Mouse (Mus musculus): ENCODE data around the gene Ppm1d. TPM values are rescaled to one million over a fixed set of nuclear protein-coding genes. Genes with fewer than 3 reads are reported as not detected.

The Ppm1d gene
- polyA plus RNA-seq, 1 experiment from 2014 or later: 25.1 TPM

DNA sequence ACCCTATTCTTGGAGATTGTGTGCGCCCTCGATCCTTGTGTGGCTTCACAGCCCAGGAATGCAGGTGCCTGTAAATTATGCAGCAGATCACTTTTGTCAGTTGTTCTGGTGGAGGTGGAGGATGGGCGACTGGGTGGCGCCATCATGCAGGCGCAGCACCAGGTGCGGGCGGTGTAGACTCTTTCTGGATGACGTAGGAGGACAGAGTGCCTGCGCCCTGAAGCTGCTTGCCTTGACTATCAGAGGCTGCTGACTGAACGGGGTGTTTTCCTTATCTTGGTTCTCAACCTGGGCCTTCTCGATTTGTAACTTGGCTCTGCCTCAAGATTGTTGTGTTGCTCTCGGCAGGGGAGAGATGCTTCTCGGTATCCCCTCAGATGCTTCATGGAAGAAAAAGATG, 13.1 kb upstream of the Ppm1d start:
- Histone ChIP-seq H3K4me2 (ENCODE audit: low read length) (no peak overlapping the region), H3K27me3 (replicated peaks; ENCODE audit: control insufficient read depth, insufficient read depth, low read length) (no peaks in the 10 kb centered on the region), H3K9me3 (replicated peaks; ENCODE audit: control insufficient read depth, low read length) (no peaks in the 10 kb centered on the region), H3K4me1 (ENCODE audit: control insufficient read depth, insufficient read depth, low read length) (no peaks in the 10 kb centered on the region), H3K4me3 (ENCODE audit: low read depth, low read length) (no peak overlapping the region), H3K9ac (ENCODE audit: low read length) (no peak overlapping the region), H3K36me3 (ENCODE audit: control insufficient read depth, insufficient read depth, low read length) (no peaks in the 10 kb centered on the region), H3K27ac (ENCODE audit: low read depth, low read length) (no peak overlapping the region)
- DNase-seq (ENCODE audit: low spot score) (no peak), ATAC-seq (no peak)
- WGBS: 83% methylated on average over 13 of the region's 13 CpGs

DNA sequence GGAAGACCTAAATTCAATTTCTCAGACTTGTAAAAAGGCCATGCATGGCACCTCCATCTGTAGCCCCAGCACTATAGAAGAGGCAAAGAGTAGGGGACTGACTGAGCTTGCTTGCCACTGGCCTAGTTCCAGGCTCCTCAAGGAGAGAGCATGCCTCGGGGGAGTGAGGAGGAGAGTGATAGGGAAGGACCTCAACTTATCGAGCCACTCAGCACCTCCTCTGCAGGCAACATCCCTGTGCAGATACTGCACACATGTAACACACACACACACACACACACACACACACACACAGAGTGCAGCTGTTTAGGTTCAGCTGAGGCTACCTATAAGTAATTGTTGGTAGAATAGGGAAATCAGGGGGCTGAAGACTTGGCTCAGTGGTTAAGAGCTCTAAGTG, 11.2 kb upstream of the Ppm1d start:
- DNase-seq (ENCODE audit: low spot score) (no peak), ATAC-seq (no peak)
- H3K4me2 ChIP-seq (ENCODE audit: low read length): no peak overlapping the region
- H3K9me3 ChIP-seq (replicated peaks; ENCODE audit: control insufficient read depth, low read length): no peaks in the 10 kb centered on the region
- 87% methylated on average over 2 of the region's 2 CpGs for WGBS
- no peaks in the 10 kb centered on the region for H3K36me3 ChIP-seq (ENCODE audit: control insufficient read depth, insufficient read depth, low read length)
- no peak overlapping the region for H3K4me3 ChIP-seq (ENCODE audit: low read depth, low read length)
- no peak overlapping the region for H3K9ac ChIP-seq (ENCODE audit: low read length)
- H3K27me3 ChIP-seq (replicated peaks; ENCODE audit: control insufficient read depth, insufficient read depth, low read length): no peaks in the 10 kb centered on the region
- no peak overlapping the region for H3K27ac ChIP-seq (ENCODE audit: low read depth, low read length)
- no peaks in the 10 kb centered on the region for H3K4me1 ChIP-seq (ENCODE audit: control insufficient read depth, insufficient read depth, low read length)

- WGBS: 93% methylated on average over 3 of the region's 3 CpGs
- no peak for DNase-seq (ENCODE audit: low spot score)
- Histone ChIP-seq H3K4me2 (ENCODE audit: low read length) (no peak overlapping the region), H3K4me1 (ENCODE audit: control insufficient read depth, insufficient read depth, low read length) (no peaks in the 10 kb centered on the region), H3K27me3 (replicated peaks; ENCODE audit: control insufficient read depth, insufficient read depth, low read length) (no peaks in the 10 kb centered on the region), H3K9ac (ENCODE audit: low read length) (no peak overlapping the region), H3K36me3 (ENCODE audit: control insufficient read depth, insufficient read depth, low read length) (no peaks in the 10 kb centered on the region), H3K9me3 (replicated peaks; ENCODE audit: control insufficient read depth, low read length) (no peaks in the 10 kb centered on the region), H3K4me3 (ENCODE audit: low read depth, low read length) (no peak overlapping the region), H3K27ac (ENCODE audit: low read depth, low read length) (no peak overlapping the region)
- no peak for ATAC-seq
These were observed 9.9 kb upstream of the Ppm1d start for GRCm38 (mm10) chr11:85301161-85301560.

GRCm38 (mm10) chr11:85301836-85302235, 9.2 kb upstream of the Ppm1d start:
- Histone ChIP-seq H3K27ac (ENCODE audit: low read depth, low read length) (no peak overlapping the region), H3K4me1 (ENCODE audit: control insufficient read depth, insufficient read depth, low read length) (no peaks in the 10 kb centered on the region), H3K4me2 (ENCODE audit: low read length) (no peak overlapping the region), H3K9ac (ENCODE audit: low read length) (no peak overlapping the region), H3K27me3 (replicated peaks; ENCODE audit: control insufficient read depth, insufficient read depth, low read length) (no peaks in the 10 kb centered on the region), H3K9me3 (replicated peaks; ENCODE audit: control insufficient read depth, low read length) (no peaks in the 10 kb centered on the region), H3K4me3 (ENCODE audit: low read depth, low read length) (no peak overlapping the region), H3K36me3 (ENCODE audit: control insufficient read depth, insufficient read depth, low read length) (no peaks in the 10 kb centered on the region)
- DNase-seq (ENCODE audit: low spot score): no peak
- 80% methylated on average over 2 of the region's 2 CpGs for WGBS
- no peak for ATAC-seq

GRCm38 (mm10) chr11:85306577-85307260, 4.3 kb upstream of the Ppm1d start:
- no peak overlapping the region for H3K4me2 ChIP-seq (ENCODE audit: low read length)
- no peaks in the 10 kb centered on the region for H3K27me3 ChIP-seq (replicated peaks; ENCODE audit: control insufficient read depth, insufficient read depth, low read length)
- H3K36me3 ChIP-seq (ENCODE audit: control insufficient read depth, insufficient read depth, low read length): no peaks in the 10 kb centered on the region
- H3K4me3 ChIP-seq (ENCODE audit: low read depth, low read length): no peak overlapping the region
- DNase-seq (ENCODE audit: low spot score) (no peak), ATAC-seq (no peak)
- H3K4me1 ChIP-seq (ENCODE audit: control insufficient read depth, insufficient read depth, low read length): no peaks in the 10 kb centered on the region
- no peaks in the 10 kb centered on the region for H3K9me3 ChIP-seq (replicated peaks; ENCODE audit: control insufficient read depth, low read length)
- WGBS: 70% methylated on average over 4 of the region's 4 CpGs
- no peak overlapping the region for H3K27ac ChIP-seq (ENCODE audit: low read depth, low read length)
- no peak overlapping the region for H3K9ac ChIP-seq (ENCODE audit: low read length)

- Histone ChIP-seq H3K36me3 (ENCODE audit: control insufficient read depth, insufficient read depth, low read length) (no peaks in the 10 kb centered on the region), H3K4me2 (ENCODE audit: low read length) (no peak overlapping the region), H3K9ac (ENCODE audit: low read length) (no peak overlapping the region), H3K27me3 (replicated peaks; ENCODE audit: control insufficient read depth, insufficient read depth, low read length) (no peaks in the 10 kb centered on the region), H3K4me1 (ENCODE audit: control insufficient read depth, insufficient read depth, low read length) (peaks cover 7% of the 10 kb centered on the region), H3K4me3 (ENCODE audit: low read depth, low read length) (no peak overlapping the region), H3K9me3 (replicated peaks; ENCODE audit: control insufficient read depth, low read length) (no peaks in the 10 kb centered on the region), H3K27ac (ENCODE audit: low read depth, low read length) (no peak overlapping the region)
- ATAC-seq (no peak), DNase-seq (ENCODE audit: low spot score) (no peak)
- WGBS: 84% methylated on average over 2 of the region's 2 CpGs
These were observed 2.2 kb upstream of the Ppm1d start for GRCm38 (mm10) chr11:85308799-85309198.

GRCm38 (mm10) chr11:85310407-85310712, 684 bp upstream of the Ppm1d start:
- Histone ChIP-seq H3K9ac (ENCODE audit: low read length) (peak overlapping the region; percentile 65), H3K27ac (ENCODE audit: low read depth, low read length) (0 out of 2 replicates have a peak overlapping the region, but pooled peaks have one; percentile 56), H3K36me3 (ENCODE audit: control insufficient read depth, insufficient read depth, low read length) (peaks cover 8% of the 10 kb centered on the region; the same call in 1 of the 2 replicates), H3K9me3 (replicated peaks; ENCODE audit: control insufficient read depth, low read length) (no peaks in the 10 kb centered on the region), H3K4me3 (ENCODE audit: low read depth, low read length) (peak overlapping the region; percentile 97), H3K4me2 (ENCODE audit: low read length) (peak overlapping the region; percentile 98), H3K4me1 (ENCODE audit: control insufficient read depth, insufficient read depth, low read length) (peaks cover 8% of the 10 kb centered on the region), H3K27me3 (replicated peaks; ENCODE audit: control insufficient read depth, insufficient read depth, low read length) (no peaks in the 10 kb centered on the region)
- no peak for DNase-seq (ENCODE audit: low spot score)
- 2% methylated on average over 15 of the region's 15 CpGs for WGBS
- no peak for ATAC-seq

- WGBS: 0% methylated on average over 54 of the region's 56 CpGs
- Histone ChIP-seq H3K4me2 (ENCODE audit: low read length) (peak overlapping the region; percentile 67), H3K27me3 (replicated peaks; ENCODE audit: control insufficient read depth, insufficient read depth, low read length) (no peaks in the 10 kb centered on the region), H3K36me3 (ENCODE audit: control insufficient read depth, insufficient read depth, low read length) (peaks cover 11% of the 10 kb centered on the region; the same call in 1 of the 2 replicates), H3K27ac (ENCODE audit: low read depth, low read length) (peak overlapping the region; percentile 88), H3K4me3 (ENCODE audit: low read depth, low read length) (peak overlapping the region; percentile 97), H3K9ac (ENCODE audit: low read length) (peak overlapping the region; percentile 86), H3K9me3 (replicated peaks; ENCODE audit: control insufficient read depth, low read length) (no peaks in the 10 kb centered on the region), H3K4me1 (ENCODE audit: control insufficient read depth, insufficient read depth, low read length) (peaks cover 8% of the 10 kb centered on the region)
- peak; percentile 69 for DNase-seq (ENCODE audit: low spot score)
- peak; percentile 48 for ATAC-seq
These were observed 824 bp downstream of the Ppm1d start for GRCm38 (mm10) chr11:85311645-85312490.

- DNase-seq (ENCODE audit: low spot score): peak; percentile 94
- 0 out of 2 replicates have a peak overlapping the region, but pooled peaks have one; percentile 21 for H3K27ac ChIP-seq (ENCODE audit: low read depth, low read length)
- 26% methylated on average over 2 of the region's 2 CpGs for WGBS
These were observed 1.8 kb downstream of the Ppm1d start for GRCm38 (mm10) chr11:85312818-85313217.

More at GRCm38 (mm10) chr11:85312818-85313217, 1.8 kb downstream of the Ppm1d start:
- peak overlapping the region; percentile 97 for H3K4me3 ChIP-seq (ENCODE audit: low read depth, low read length)
- H3K4me1 ChIP-seq (ENCODE audit: control insufficient read depth, insufficient read depth, low read length): peaks cover 8% of the 10 kb centered on the region
- H3K9ac ChIP-seq (ENCODE audit: low read length): peak overlapping the region; percentile 86; the same call in 1 of the 2 replicates
- H3K27me3 ChIP-seq (replicated peaks; ENCODE audit: control insufficient read depth, insufficient read depth, low read length): no peaks in the 10 kb centered on the region
- H3K9me3 ChIP-seq (replicated peaks; ENCODE audit: control insufficient read depth, low read length): no peaks in the 10 kb centered on the region
- peak overlapping the region; percentile 67 for H3K4me2 ChIP-seq (ENCODE audit: low read length)
- H3K36me3 ChIP-seq (ENCODE audit: control insufficient read depth, insufficient read depth, low read length): peaks cover 14% of the 10 kb centered on the region; the same call in 1 of the 2 replicates
- peak; percentile 50; the same call in 1 of the 2 replicates for ATAC-seq
